Mouse (Mus musculus): Measurements from ENCODE around the gene Scml2.
"Not testable (repeated sequence)": the region's sequence is repeated elsewhere in the genome, so short reads cannot be mapped to it uniquely, and the experiment has no call there.

Scml2 gene

DNA sequence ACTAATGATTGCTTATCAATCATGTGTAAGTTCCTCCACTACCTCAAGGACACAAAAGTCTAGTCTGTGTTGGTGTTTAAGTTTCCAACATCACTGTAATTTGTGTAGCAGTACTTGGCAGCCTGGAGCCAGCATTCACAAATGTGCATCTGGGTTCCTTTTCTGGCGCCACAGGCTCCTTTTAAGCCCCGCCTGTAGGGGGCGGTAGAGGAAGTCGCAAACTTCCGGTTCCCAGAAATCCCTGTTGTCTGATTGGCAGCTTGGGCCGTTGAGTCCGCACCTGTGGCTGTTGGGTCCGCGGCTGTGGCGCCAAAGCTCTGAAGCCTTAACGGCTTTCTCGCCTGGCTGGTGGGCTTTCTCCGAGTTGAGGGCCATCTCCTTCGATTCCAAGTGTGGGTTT lies at the start of gene Scml2:
Scml2 (plus strand) TSS at position 301 of the 400 bp plus-strand sequence.
- DNase-seq (ENCODE audit: low read depth): not testable (repeated sequence)

- DNase-seq (ENCODE audit: low read depth): not testable (repeated sequence)
These were observed 41.4 kb upstream of the Scml2 start for GRCm38 (mm10) chrX:161075576-161075975.

GRCm38 (mm10) chrX:161162314-161163068 lies 45.5 kb downstream of the Scml2 start:
- DNase-seq (ENCODE audit: low read depth): peak; percentile 31

GRCm38 (mm10) chrX:161163069-161163416 lies 46.0 kb downstream of the Scml2 start:
- DNase-seq (ENCODE audit: low read depth): peak; percentile 0

DNA sequence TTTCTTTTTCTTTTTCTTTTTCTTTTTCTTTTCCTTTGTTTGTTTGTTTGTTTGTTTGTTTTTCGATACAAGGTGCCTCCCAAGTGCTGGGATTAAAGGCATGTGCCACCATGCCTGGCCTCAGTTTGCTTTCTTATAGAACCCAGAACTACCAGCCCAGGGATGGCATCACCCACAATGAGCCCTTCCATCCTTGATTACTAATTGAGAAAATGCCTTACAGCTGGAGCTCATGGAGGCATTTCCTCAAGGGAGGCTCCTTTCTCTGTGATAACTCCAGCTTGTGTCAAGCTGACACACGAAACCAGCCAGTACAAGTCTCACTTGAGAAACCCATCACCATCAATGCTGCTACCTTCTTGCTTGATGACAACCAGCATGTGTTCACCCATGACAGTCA lies 170.2 kb downstream of the Scml2 start, which contains the start of gene Gm15262:
Gm15262 (plus strand) TSS at position 301 of the 400 bp plus-strand sequence.
- not testable (repeated sequence) for DNase-seq (ENCODE audit: low read depth)

Data from naive thymus-derived CD4-positive, alpha-beta T cell, adult 2 months (primary cell).